Mouse (Mus musculus): ENCODE data around the gene Sytl3.
"Not testable (repeated sequence)": the region's sequence is repeated elsewhere in the genome, so short reads cannot be mapped to it uniquely, and the experiment has no call there.

- not testable (repeated sequence) for TF ChIP-seq CTCF (IDR thresholded peaks at IDR 0.05); POLR2A (IDR thresholded peaks at IDR 0.05; ENCODE audit: insufficient read depth, low read depth, low read length); EP300 (IDR thresholded peaks at IDR 0.05; ENCODE audit: insufficient read depth, low read depth, low read length)
Measured at GRCm38 (mm10) chr17:6700077-6700476, 41.2 kb downstream of the Sytl3 start.
